Mouse (Mus musculus) kidney, adult 2 months (tissue): ENCODE measurements at regions not wholly inside any gene's neighbourhood (a gene's known extent, or its start where the extent isn't known, plus 50 kb on each side); places are given as distances from the start of the nearest gene placed in this dataset.

Source experiments
- CTCF ChIP-seq: fragments of 200-500 bp; conservative IDR thresholded peaks from 2 replicates; pipeline ENCODE4 v1.5.1; 2011; ENCODE audit warnings: low read depth, mild to moderate bottlenecking, control low read depth, low read length, moderate library complexity, mixed read lengths; ENCODE audit not compliant: insufficient read depth, insufficient read length
- POLR2A ChIP-seq: fragments of 200-500 bp; IDR thresholded peaks from one replicate; pipeline ENCODE4 v1.6.1; 2011; ENCODE audit warnings: low read depth, low read length, control low read depth

DNA sequence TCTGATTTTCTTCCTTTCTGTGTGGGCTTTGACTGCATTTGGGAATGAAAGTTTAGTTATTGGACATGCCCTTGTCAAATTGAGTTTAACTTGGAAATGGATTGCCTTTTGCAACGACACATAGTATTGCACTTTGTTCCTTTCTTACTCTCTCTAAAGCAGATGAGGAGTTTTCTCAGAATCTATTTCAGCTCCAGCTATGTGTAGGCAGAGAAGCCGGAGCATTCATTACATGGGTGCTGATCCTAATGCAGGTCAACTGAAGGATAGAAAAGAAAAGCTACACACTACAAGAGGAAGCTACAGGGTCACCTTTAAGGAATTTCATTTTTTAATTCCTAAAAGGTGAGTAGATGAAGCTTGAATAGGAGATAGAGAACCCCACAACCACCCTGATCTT lies 176.6 kb upstream of the Hs3st1 start:
- TF ChIP-seq CTCF (no peak), POLR2A (no peak)
